Mouse (Mus musculus): Measurements from ENCODE around the gene Tmco1. TPM values are rescaled to one million over a fixed set of nuclear protein-coding genes. Genes with fewer than 3 reads are reported as not detected.
A peak's percentile ranks its signal among the peaks of the same experiment; 100 is the strongest.

Gene Tmco1
- polyA plus RNA-seq, 1 experiment from 2014 or later: 60.9 TPM

- Histone ChIP-seq H3K4me1 (peaks cover 19% of the 10 kb centered on the region), H3K27me3 (ENCODE audit: low read depth, poor library complexity, severe bottlenecking) (0 out of 2 replicates have a peak, but pooled peaks cover 8% of the 10 kb centered on the region), H3K4me3 (no peak overlapping the region), H3K27ac (no peak overlapping the region), H3K9me3 (replicated peaks) (no peaks in the 10 kb centered on the region), H3K36me3 (no peaks in the 10 kb centered on the region; the same call in 1 of the 2 replicates)
- no peak for DNase-seq (ENCODE audit: low spot score)
- 91% methylated on average over 7 of the region's 7 CpGs for WGBS
Measured at GRCm38 (mm10) chr1:167372739-167373138, 64.6 kb downstream of the Tmco1 start.

GRCm38 (mm10) chr1:167374003-167374784 lies 66.0 kb downstream of the Tmco1 start:
- peaks cover 27% of the 10 kb centered on the region for H3K4me1 ChIP-seq
- DNase-seq (ENCODE audit: low spot score): peak; percentile 79
- H3K9me3 ChIP-seq (replicated peaks): no peaks in the 10 kb centered on the region
- no peaks in the 10 kb centered on the region; the same call in 1 of the 2 replicates for H3K36me3 ChIP-seq
- 0 out of 2 replicates have a peak, but pooled peaks cover 8% of the 10 kb centered on the region for H3K27me3 ChIP-seq (ENCODE audit: low read depth, poor library complexity, severe bottlenecking)
- 17% methylated on average over 15 of the region's 15 CpGs for WGBS
- H3K27ac ChIP-seq: no peak overlapping the region
- H3K4me3 ChIP-seq: no peak overlapping the region

GRCm38 (mm10) chr1:167374942-167375341 lies 66.8 kb downstream of the Tmco1 start:
- no peak overlapping the region for H3K27ac ChIP-seq
- DNase-seq (ENCODE audit: low spot score): no peak
- 0 out of 2 replicates have a peak, but pooled peaks cover 8% of the 10 kb centered on the region for H3K27me3 ChIP-seq (ENCODE audit: low read depth, poor library complexity, severe bottlenecking)
- H3K36me3 ChIP-seq: no peaks in the 10 kb centered on the region; the same call in 1 of the 2 replicates
- no peaks in the 10 kb centered on the region for H3K9me3 ChIP-seq (replicated peaks)
- WGBS: 45% methylated on average over 2 of the region's 2 CpGs
- peaks cover 27% of the 10 kb centered on the region for H3K4me1 ChIP-seq
- H3K4me3 ChIP-seq: no peak overlapping the region

GRCm38 (mm10) chr1:167378019-167378418 lies 69.8 kb downstream of the Tmco1 start:
- 62% methylated on average over 6 of the region's 6 CpGs for WGBS
- no peaks in the 10 kb centered on the region; the same call in 1 of the 2 replicates for H3K36me3 ChIP-seq
- H3K4me1 ChIP-seq: peaks cover 30% of the 10 kb centered on the region
- no peaks in the 10 kb centered on the region for H3K9me3 ChIP-seq (replicated peaks)
- H3K27me3 ChIP-seq (ENCODE audit: low read depth, poor library complexity, severe bottlenecking): 0 out of 2 replicates have a peak, but pooled peaks cover 8% of the 10 kb centered on the region
- no peak for DNase-seq (ENCODE audit: low spot score)
- no peak overlapping the region for H3K4me3 ChIP-seq
- H3K27ac ChIP-seq: no peak overlapping the region

GRCm38 (mm10) chr1:167379751-167380150 lies 71.6 kb downstream of the Tmco1 start:
- H3K9me3 ChIP-seq (replicated peaks): no peaks in the 10 kb centered on the region
- H3K4me3 ChIP-seq: no peak overlapping the region
- H3K4me1 ChIP-seq: peaks cover 20% of the 10 kb centered on the region
- H3K36me3 ChIP-seq: no peaks in the 10 kb centered on the region; the same call in 1 of the 2 replicates
- DNase-seq (ENCODE audit: low spot score): no peak
- 71% methylated on average over 5 of the region's 5 CpGs for WGBS
- no peak overlapping the region for H3K27ac ChIP-seq
- H3K27me3 ChIP-seq (ENCODE audit: low read depth, poor library complexity, severe bottlenecking): 0 out of 2 replicates have a peak, but pooled peaks cover 6% of the 10 kb centered on the region

- 97% methylated on average over 2 of the region's 2 CpGs for WGBS
- no peak for DNase-seq (ENCODE audit: low spot score)
- Histone ChIP-seq H3K4me1 (peaks cover 18% of the 10 kb centered on the region; the same call in 1 of the 2 replicates), H3K27ac (no peak overlapping the region), H3K27me3 (ENCODE audit: low read depth, poor library complexity, severe bottlenecking) (0 out of 2 replicates have a peak, but pooled peaks cover 2% of the 10 kb centered on the region), H3K36me3 (no peaks in the 10 kb centered on the region; the same call in 1 of the 2 replicates), H3K9me3 (replicated peaks) (no peaks in the 10 kb centered on the region), H3K4me3 (no peak overlapping the region)
Measured at GRCm38 (mm10) chr1:167380223-167380622, 72.0 kb downstream of the Tmco1 start.

GRCm38 (mm10) chr1:167381050-167382015 lies 73.2 kb downstream of the Tmco1 start:
- Histone ChIP-seq H3K36me3 (no peaks in the 10 kb centered on the region), H3K9me3 (replicated peaks) (no peaks in the 10 kb centered on the region), H3K4me3 (no peak overlapping the region), H3K27ac (no peak overlapping the region), H3K27me3 (ENCODE audit: low read depth, poor library complexity, severe bottlenecking) (no peaks in the 10 kb centered on the region), H3K4me1 (peaks cover 18% of the 10 kb centered on the region; the same call in 1 of the 2 replicates)
- DNase-seq (ENCODE audit: low spot score): no peak
- 85% methylated on average over 8 of the region's 8 CpGs for WGBS

GRCm38 (mm10) chr1:167382316-167382715 lies 74.1 kb downstream of the Tmco1 start:
- WGBS: 84% methylated on average over 7 of the region's 7 CpGs
- H3K4me1 ChIP-seq: peaks cover 15% of the 10 kb centered on the region; the same call in 1 of the 2 replicates
- no peaks in the 10 kb centered on the region for H3K36me3 ChIP-seq
- no peak for DNase-seq (ENCODE audit: low spot score)
- H3K27ac ChIP-seq: no peak overlapping the region
- H3K27me3 ChIP-seq (ENCODE audit: low read depth, poor library complexity, severe bottlenecking): no peaks in the 10 kb centered on the region
- H3K9me3 ChIP-seq (replicated peaks): no peaks in the 10 kb centered on the region
- H3K4me3 ChIP-seq: no peak overlapping the region

GRCm38 (mm10) chr1:167382763-167383162 lies 74.6 kb downstream of the Tmco1 start:
- peaks cover 11% of the 10 kb centered on the region; the same call in 1 of the 2 replicates for H3K4me1 ChIP-seq
- no peak overlapping the region for H3K27ac ChIP-seq
- no peak for DNase-seq (ENCODE audit: low spot score)
- no peaks in the 10 kb centered on the region for H3K36me3 ChIP-seq
- no peak overlapping the region for H3K4me3 ChIP-seq
- H3K9me3 ChIP-seq (replicated peaks): no peaks in the 10 kb centered on the region
- WGBS: 92% methylated on average over 5 of the region's 5 CpGs
- no peaks in the 10 kb centered on the region for H3K27me3 ChIP-seq (ENCODE audit: low read depth, poor library complexity, severe bottlenecking)

GRCm38 (mm10) chr1:167383178-167383577 lies 75.0 kb downstream of the Tmco1 start:
- no peaks in the 10 kb centered on the region for H3K27me3 ChIP-seq (ENCODE audit: low read depth, poor library complexity, severe bottlenecking)

More at GRCm38 (mm10) chr1:167383178-167383577, 75.0 kb downstream of the Tmco1 start:
- Histone ChIP-seq H3K36me3 (no peaks in the 10 kb centered on the region), H3K9me3 (replicated peaks) (no peaks in the 10 kb centered on the region), H3K4me1 (peaks cover 7% of the 10 kb centered on the region; the same call in 1 of the 2 replicates), H3K27ac (no peak overlapping the region), H3K4me3 (no peak overlapping the region)
- DNase-seq (ENCODE audit: low spot score): no peak
- 90% methylated on average over 5 of the region's 5 CpGs for WGBS
